Mouse (Mus musculus) kidney, embryonic 14.5 days (tissue): ENCODE results near the gene Gm44973. TPM values are rescaled to one million over a fixed set of nuclear protein-coding genes. Genes with fewer than 3 reads are reported as not detected.
A peak's percentile ranks its signal among the peaks of the same experiment; 100 is the strongest.

Experiments
- ATAC-seq: fragments of 200-750 bp; cut with Nextera tagmentation; 2 replicates; pipeline ENCODE4 v1.8.0; 2017; ENCODE audit warnings: moderate number of reproducible peaks, mild to moderate bottlenecking, moderate TSS enrichment, moderate library complexity; ENCODE audit not compliant: low FRiP score, low TSS enrichment
- H3K27ac ChIP-seq: fragments of 300-500 bp; sonication (generic); 2 replicates; pipeline ENCODE4 v1.5.1; 2014; ENCODE audit warnings: low read depth, mild to moderate bottlenecking, low read length, moderate library complexity, mixed read lengths
- H3K27me3 ChIP-seq: fragments of 300-500 bp; sonication (generic); 2 replicates; pipeline ENCODE4 v1.6.1; 2014; ENCODE audit warnings: mild to moderate bottlenecking, low read length; ENCODE audit not compliant: control insufficient read depth, insufficient read depth
- H3K36me3 ChIP-seq: fragments of 300-500 bp; sonication (generic); 2 replicates; pipeline ENCODE4 v1.6.1; 2014; ENCODE audit warnings: low read length, mixed read lengths; ENCODE audit not compliant: control insufficient read depth, insufficient read depth
- H3K4me1 ChIP-seq: fragments of 300-500 bp; sonication (generic); 2 replicates; pipeline ENCODE4 v1.6.1; 2014; ENCODE audit warnings: low read length, mixed read lengths; ENCODE audit not compliant: control insufficient read depth, insufficient read depth
- H3K4me2 ChIP-seq: fragments of 300-500 bp; sonication (generic); replicated peaks from 2 replicates; pipeline ENCODE4 v1.6.1; 2014; ENCODE audit warnings: low read depth, mild to moderate bottlenecking, low read length
- H3K4me3 ChIP-seq: fragments of 300-500 bp; sonication (generic); 2 replicates; pipeline ENCODE4 v1.5.1; 2014; ENCODE audit warnings: mild to moderate bottlenecking, low read length
- H3K9ac ChIP-seq: fragments of 300-500 bp; sonication (generic); 2 replicates; pipeline ENCODE4 v1.6.1; 2014; ENCODE audit warnings: low read depth, mild to moderate bottlenecking, low read length, moderate library complexity
- H3K9me3 ChIP-seq: fragments of 300-500 bp; sonication (generic); 2 replicates; pipeline ENCODE4 v1.6.1; 2016; ENCODE audit warnings: low read length; ENCODE audit not compliant: control insufficient read depth
- WGBS: fragments of 180-500 bp; shearing (Covaris S2); extraction: QIAGEN DNeasy Blood & Tissue Kit; methylation state at CpG from one replicate; pipeline ENCODE4 v1.1.7; 2014; 5-methylcytosine and 5-hydroxymethylcytosine counted together
- polyA plus RNA-seq: library from polyadenylated mRNA; unstranded; fragments of >200 nt; fragmentation: Nextera tagmentation; extraction: Ambion mirVana; gene quantifications from 2 replicates; pipeline ENCODE4 v1.2.1, GENCODE M21; 2014

Gm44973 gene
- polyA plus RNA-seq, 1 experiment from 2014 or later = 3.4 TPM

GRCm38 (mm10) chr7:5052438-5052837 lies 37.1 kb downstream of the Gm44973 start:
- Histone ChIP-seq H3K27ac (no peak overlapping the region), H3K4me2 (peak overlapping the region; percentile 84), H3K9ac (peak overlapping the region; percentile 92), H3K4me3 (peak overlapping the region; percentile 79), H3K9me3 (no peaks in the 10 kb centered on the region), H3K36me3 (no peaks in the 10 kb centered on the region), H3K27me3 (peaks cover 45% of the 10 kb centered on the region), H3K4me1 (peaks cover 24% of the 10 kb centered on the region)
- no peak for ATAC-seq
- WGBS = 3% methylated on average over 12 of the region's 12 CpGs

DNA sequence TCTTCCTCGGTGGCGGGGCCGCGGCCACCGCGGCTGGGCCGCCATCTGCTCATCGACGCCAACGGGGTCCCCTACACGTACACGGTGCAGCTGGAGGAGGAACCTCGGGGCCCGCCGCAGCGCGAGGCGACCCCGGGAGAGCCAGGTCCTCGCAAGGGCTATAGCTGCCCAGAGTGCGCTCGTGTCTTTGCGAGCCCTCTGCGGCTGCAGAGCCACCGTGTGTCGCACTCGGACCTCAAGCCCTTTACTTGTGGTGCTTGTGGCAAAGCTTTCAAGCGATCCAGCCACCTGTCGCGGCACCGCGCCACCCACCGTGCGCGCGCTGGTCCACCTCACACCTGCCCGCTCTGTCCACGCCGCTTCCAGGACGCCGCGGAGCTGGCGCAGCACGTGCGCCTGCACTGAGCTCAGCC lies 37.6 kb downstream of the Gm44973 start:
- WGBS = 4% methylated on average over 45 of the region's 45 CpGs
- Histone ChIP-seq H3K4me1 (peaks cover 24% of the 10 kb centered on the region), H3K27me3 (peaks cover 45% of the 10 kb centered on the region), H3K27ac (no peak overlapping the region), H3K4me3 (peak overlapping the region; percentile 79), H3K36me3 (no peaks in the 10 kb centered on the region), H3K9me3 (no peaks in the 10 kb centered on the region), H3K4me2 (peak overlapping the region; percentile 84), H3K9ac (peak overlapping the region; percentile 92)
- ATAC-seq = peak; percentile 8; the same call in 1 of the 2 replicates

DNA sequence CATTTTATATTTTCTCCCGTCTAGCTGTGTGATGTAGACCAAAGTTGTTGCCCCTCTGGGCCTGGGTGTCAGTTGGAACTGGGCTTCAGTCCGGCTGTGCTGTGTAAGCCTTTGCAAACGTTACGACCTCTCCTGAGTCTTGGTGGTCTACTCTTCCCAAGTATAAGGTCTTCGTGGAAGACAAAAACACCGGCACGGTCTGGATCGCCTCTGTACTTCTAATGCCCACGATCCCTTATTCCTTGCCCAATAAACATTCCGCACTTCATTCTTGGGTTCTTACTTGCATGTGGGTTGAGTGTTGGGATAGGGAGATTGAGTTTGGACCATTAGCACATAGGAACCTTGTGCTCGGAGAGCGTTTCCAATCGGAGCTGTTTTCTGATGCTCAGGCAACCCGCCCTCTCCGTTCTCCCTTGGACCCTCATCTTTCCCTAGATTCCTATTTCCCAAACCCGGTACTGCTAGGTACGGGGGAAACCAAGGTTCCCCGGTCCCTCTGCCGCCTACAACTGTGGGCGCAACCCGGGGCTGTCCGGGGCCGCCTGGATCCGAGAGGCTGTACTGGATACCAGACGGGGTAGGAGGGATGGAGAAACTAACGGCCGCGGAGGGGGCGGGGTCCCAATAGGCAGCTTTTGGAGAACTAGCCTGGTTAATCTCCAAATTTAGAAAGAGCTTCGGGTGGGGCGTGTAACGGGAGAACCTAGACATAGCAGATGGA lies 38.3 kb downstream of the Gm44973 start:
- Histone ChIP-seq H3K9ac (peak overlapping the region; percentile 53; the same call in 1 of the 2 replicates), H3K36me3 (no peaks in the 10 kb centered on the region), H3K27me3 (peaks cover 45% of the 10 kb centered on the region), H3K4me2 (peak overlapping the region; percentile 84), H3K4me1 (peaks cover 24% of the 10 kb centered on the region), H3K27ac (no peak overlapping the region), H3K9me3 (no peaks in the 10 kb centered on the region), H3K4me3 (peak overlapping the region; percentile 79)
- ATAC-seq = no peak
- WGBS = 8% methylated on average over 32 of the region's 32 CpGs

DNA sequence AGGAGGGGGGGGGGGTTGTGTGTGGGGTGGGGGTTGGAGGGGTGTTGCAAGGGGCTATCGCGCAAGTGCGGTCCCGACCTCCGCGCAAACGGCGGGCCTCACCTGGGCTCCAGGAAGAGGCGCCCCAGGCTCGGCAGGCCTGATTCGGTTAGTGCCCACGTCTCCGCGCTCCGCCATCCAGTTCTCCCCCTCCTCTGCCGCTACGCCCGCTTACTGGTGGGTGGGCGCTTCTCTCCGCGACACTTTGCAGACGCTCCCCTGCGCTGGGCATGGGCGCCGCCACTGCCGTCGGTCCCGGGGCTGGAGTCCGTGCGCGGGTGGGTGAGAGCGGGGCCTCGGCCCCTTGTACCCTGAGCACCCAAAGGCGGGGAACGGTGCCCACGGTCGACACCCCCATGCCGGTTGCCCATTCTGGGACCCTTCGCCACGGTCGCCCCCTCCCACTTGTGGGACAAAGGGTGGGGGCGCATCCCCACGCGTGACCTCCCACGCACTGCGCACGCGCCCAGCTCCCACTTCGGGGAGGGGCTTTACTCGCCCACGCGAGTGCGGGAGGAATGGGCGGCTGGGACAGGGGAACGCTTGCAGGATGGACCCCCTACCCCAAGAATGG lies 41.5 kb downstream of the Gm44973 start:
- H3K27me3 ChIP-seq = peaks cover 45% of the 10 kb centered on the region
- no peaks in the 10 kb centered on the region for H3K9me3 ChIP-seq
- peak overlapping the region; percentile 60 for H3K4me3 ChIP-seq
- 1% methylated on average over 51 of the region's 55 CpGs for WGBS
- H3K27ac ChIP-seq = peak overlapping the region; percentile 42; the same call in 1 of the 2 replicates
- peak overlapping the region; percentile 90 for H3K4me2 ChIP-seq
- H3K9ac ChIP-seq = peak overlapping the region; percentile 75
- H3K36me3 ChIP-seq = no peaks in the 10 kb centered on the region
- peaks cover 32% of the 10 kb centered on the region for H3K4me1 ChIP-seq
- ATAC-seq = no peak

DNA sequence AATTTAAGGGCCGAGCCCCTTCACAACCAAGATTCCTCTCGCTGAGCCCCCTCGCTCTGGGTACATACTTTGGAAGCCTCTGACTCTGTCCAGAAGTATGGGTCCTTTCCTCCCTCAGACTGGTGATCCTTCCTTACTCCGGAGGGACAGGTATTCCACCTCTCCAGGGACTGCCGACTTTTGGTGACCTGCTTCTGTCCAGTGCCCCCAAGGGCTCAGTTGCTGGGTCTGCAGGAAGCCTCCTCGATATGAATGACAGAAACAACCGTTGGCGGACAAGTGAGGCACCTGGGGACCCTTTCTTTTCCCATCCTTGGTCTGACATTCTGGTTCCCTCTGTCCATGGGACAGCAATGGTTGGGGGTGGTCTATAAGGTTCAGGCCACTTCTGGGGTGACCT lies 42.1 kb downstream of the Gm44973 start:
- Histone ChIP-seq H3K4me3 (peak overlapping the region; percentile 60), H3K27ac (no peak overlapping the region), H3K9ac (peak overlapping the region; percentile 75), H3K27me3 (peaks cover 38% of the 10 kb centered on the region), H3K4me1 (peaks cover 28% of the 10 kb centered on the region), H3K36me3 (no peaks in the 10 kb centered on the region), H3K9me3 (no peaks in the 10 kb centered on the region), H3K4me2 (peak overlapping the region; percentile 90)
- WGBS = 27% methylated on average over 8 of the region's 8 CpGs
- no peak for ATAC-seq

DNA sequence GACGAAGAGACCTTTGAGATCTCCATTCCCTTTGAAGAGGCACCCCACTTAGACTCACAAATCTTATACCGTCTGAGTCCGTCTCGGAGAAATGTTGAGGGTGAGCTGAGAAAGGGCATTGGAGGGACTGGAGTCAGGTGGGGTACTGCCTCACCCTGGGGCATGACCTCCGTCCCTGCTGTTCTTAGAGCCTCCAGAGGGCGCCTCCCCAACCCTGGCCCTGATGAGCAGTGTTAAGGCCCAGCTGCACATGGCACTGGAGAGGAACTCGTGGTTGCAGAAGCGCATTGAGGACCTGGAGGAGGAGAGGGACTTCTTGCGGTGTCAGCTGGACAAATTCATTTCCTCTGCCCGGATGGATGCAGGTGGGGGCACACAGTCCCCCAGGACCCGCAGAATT lies 42.5 kb downstream of the Gm44973 start:
- Histone ChIP-seq H3K9ac (peak overlapping the region; percentile 75; the same call in 1 of the 2 replicates), H3K27ac (no peak overlapping the region), H3K4me3 (no peak overlapping the region; the same call in 1 of the 2 replicates), H3K9me3 (no peaks in the 10 kb centered on the region), H3K27me3 (peaks cover 35% of the 10 kb centered on the region), H3K36me3 (no peaks in the 10 kb centered on the region), H3K4me2 (peak overlapping the region; percentile 90), H3K4me1 (peaks cover 24% of the 10 kb centered on the region)
- ATAC-seq = no peak
- WGBS = 33% methylated on average over 11 of the region's 11 CpGs

DNA sequence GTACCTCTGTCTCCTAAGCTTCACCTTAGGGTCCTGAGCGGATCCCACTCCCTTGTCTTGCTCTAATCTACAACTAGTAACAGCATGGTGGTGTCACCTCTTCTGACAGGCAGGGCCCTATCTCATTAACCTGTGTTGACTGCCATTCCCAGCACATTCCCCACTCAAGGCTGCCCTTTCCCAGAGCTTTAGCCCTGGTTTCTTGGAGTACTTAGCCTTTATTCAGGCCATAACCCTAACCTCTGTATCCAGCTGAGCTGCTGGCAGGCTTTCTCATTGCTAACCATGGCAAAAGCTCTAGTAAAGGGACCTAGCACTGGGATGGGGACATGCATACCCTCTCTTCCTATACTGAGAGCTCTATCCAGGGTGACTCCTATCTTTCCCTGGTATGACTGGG lies 43.3 kb downstream of the Gm44973 start:
- WGBS = 95% methylated on average over 1 of the region's 1 CpGs
- Histone ChIP-seq H3K4me3 (no peak overlapping the region), H3K9ac (no peak overlapping the region), H3K36me3 (no peaks in the 10 kb centered on the region), H3K4me2 (no peak overlapping the region), H3K27ac (no peak overlapping the region), H3K4me1 (peaks cover 20% of the 10 kb centered on the region; the same call in 1 of the 2 replicates), H3K9me3 (no peaks in the 10 kb centered on the region), H3K27me3 (peaks cover 28% of the 10 kb centered on the region)
- ATAC-seq = no peak

DNA sequence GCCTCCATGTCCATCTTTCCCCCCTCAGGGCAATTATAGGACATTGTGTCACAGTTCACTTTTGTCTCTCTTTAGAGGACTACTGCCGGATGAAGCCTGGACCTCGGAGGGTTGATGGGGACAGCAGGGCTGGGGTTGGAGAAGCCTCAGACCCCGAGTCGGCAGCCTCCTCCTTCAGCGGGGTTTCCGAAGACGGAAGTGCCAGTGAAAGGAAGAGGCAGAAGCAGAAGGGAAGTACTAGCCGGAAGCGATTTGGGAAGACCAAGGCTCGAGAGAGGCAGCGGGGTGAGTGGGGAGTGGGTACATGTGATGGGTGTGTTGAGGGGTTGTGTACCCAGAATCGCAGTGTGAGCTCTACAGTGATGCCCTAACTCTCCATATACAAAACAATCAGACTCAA lies 44.1 kb downstream of the Gm44973 start:
- Histone ChIP-seq H3K4me2 (no peak overlapping the region), H3K4me3 (no peak overlapping the region)

GRCm38 (mm10) chr7:5060239-5060731 lies 45.0 kb downstream of the Gm44973 start:
- H3K27me3 ChIP-seq = peaks cover 12% of the 10 kb centered on the region; the same call in 1 of the 2 replicates
- H3K9me3 ChIP-seq = no peaks in the 10 kb centered on the region
- peak overlapping the region; percentile 99 for H3K27ac ChIP-seq
- H3K4me3 ChIP-seq = peak overlapping the region; percentile 82
- WGBS = 3% methylated on average over 27 of the region's 27 CpGs
- no peaks in the 10 kb centered on the region for H3K36me3 ChIP-seq
- ATAC-seq = peak; percentile 8; the same call in 1 of the 2 replicates
- H3K4me2 ChIP-seq = peak overlapping the region; percentile 73
- H3K4me1 ChIP-seq = peaks cover 18% of the 10 kb centered on the region
- H3K9ac ChIP-seq = peak overlapping the region; percentile 89

More for the DNA sequence above, 44.1 kb downstream of the Gm44973 start:
- no peaks in the 10 kb centered on the region for H3K9me3 ChIP-seq
- H3K36me3 ChIP-seq = no peaks in the 10 kb centered on the region
- WGBS = 91% methylated on average over 12 of the region's 12 CpGs
- peaks cover 19% of the 10 kb centered on the region for H3K4me1 ChIP-seq
- no peak for ATAC-seq
- H3K27me3 ChIP-seq = peaks cover 20% of the 10 kb centered on the region
- no peak overlapping the region for H3K27ac ChIP-seq
- H3K9ac ChIP-seq = no peak overlapping the region
